Mouse (Mus musculus) limb, embryonic 14.5 days (tissue): Measurements from ENCODE around the gene Sorbs2. TPM values are rescaled to one million over a fixed set of nuclear protein-coding genes. Genes with fewer than 3 reads are reported as not detected.

ENCODE experiments used
- ATAC-seq: fragments of 200-750 bp; cut with Nextera tagmentation; 2 replicates; pipeline ENCODE4 v1.8.0; 2017; ENCODE audit warnings: low read depth, moderate number of reproducible peaks, moderate TSS enrichment; ENCODE audit not compliant: low FRiP score
- DNase-seq: peaks from one replicate; pipeline ENCODE4 v3.0.0-alpha.2; 2015; ENCODE audit warnings: low spot score
- H3K27ac ChIP-seq: fragments of 300-500 bp; sonication (generic); replicated peaks from 2 replicates; pipeline ENCODE4 v1.5.1; 2014; ENCODE audit warnings: low read depth, mild to moderate bottlenecking, low read length, moderate library complexity, mixed read lengths
- H3K27me3 ChIP-seq: fragments of 300-500 bp; sonication (generic); 2 replicates; pipeline ENCODE4 v1.6.1; 2014; ENCODE audit warnings: low read length, mixed read lengths; ENCODE audit not compliant: control insufficient read depth, insufficient read depth
- H3K36me3 ChIP-seq: fragments of 300-500 bp; sonication (generic); 2 replicates; pipeline ENCODE4 v1.6.1; 2014; ENCODE audit warnings: mild to moderate bottlenecking, low read length, moderate library complexity, mixed read lengths; ENCODE audit not compliant: control insufficient read depth, insufficient read depth
- H3K4me1 ChIP-seq: fragments of 300-500 bp; sonication (generic); 2 replicates; pipeline ENCODE4 v1.6.1; 2014; ENCODE audit warnings: antibody characterized with exemption, low read length, mixed read lengths; ENCODE audit not compliant: control insufficient read depth, insufficient read depth
- H3K4me2 ChIP-seq: fragments of 300-500 bp; sonication (generic); replicated peaks from 2 replicates; pipeline ENCODE4 v1.6.1; 2014; ENCODE audit warnings: low read depth, mild to moderate bottlenecking, low read length, moderate library complexity; ENCODE audit not compliant: severe bottlenecking
- H3K4me3 ChIP-seq: fragments of 300-500 bp; sonication (generic); replicated peaks from 2 replicates; pipeline ENCODE4 v1.5.1; 2014; ENCODE audit warnings: low read length
- H3K9ac ChIP-seq: fragments of 300-500 bp; sonication (generic); 2 replicates; pipeline ENCODE4 v1.6.1; 2014; ENCODE audit warnings: mild to moderate bottlenecking, low read depth, low read length, moderate library complexity; ENCODE audit not compliant: severe bottlenecking
- H3K9me3 ChIP-seq: fragments of 300-500 bp; sonication (generic); 2 replicates; pipeline ENCODE4 v1.6.1; 2016; ENCODE audit warnings: low read length; ENCODE audit not compliant: control insufficient read depth
- POLR2A ChIP-seq: fragments of 200-500 bp; IDR thresholded peaks from 2 replicates; pipeline ENCODE4 v1.8.0; 2012; ENCODE audit warnings: inconsistent platforms, mild to moderate bottlenecking, moderate library complexity, borderline replicate concordance; ENCODE audit not compliant: insufficient read depth, insufficient read length; ENCODE audit errors: extremely low read depth
- WGBS: fragments of 180-500 bp; shearing (Covaris S2); extraction: QIAGEN DNeasy Blood & Tissue Kit; methylation state at CpG from one replicate; pipeline ENCODE4 v1.1.7; 2014; 5-methylcytosine and 5-hydroxymethylcytosine counted together
- polyA plus RNA-seq, 2 experiments: library from polyadenylated mRNA; depleted of rRNA in 1 of 2; stranded (reverse) in 1 of 2; unstranded in 1 of 2; fragments of >200 nt; fragmentation: Nextera tagmentation in 1 of 2; extraction: Ambion mirVana in 1 of 2; gene quantifications; 2 replicates each; pipeline versions ENCODE4 v1.2.1 to v1.2.3; 2012 to 2014

Gene Sorbs2
- polyA plus RNA-seq, 2 experiments, result 52.7 to 54.1 TPM

GRCm38 (mm10) chr8:45521595-45521994, 14.0 kb downstream of the Sorbs2 start:
- 44% methylated on average over 6 of the region's 6 CpGs for WGBS
- Histone ChIP-seq H3K27me3 (no peaks in the 10 kb centered on the region), H3K4me3 (no peak overlapping the region), H3K9ac (no peak overlapping the region), H3K4me1 (no peaks in the 10 kb centered on the region), H3K9me3 (no peaks in the 10 kb centered on the region), H3K4me2 (no peak overlapping the region), H3K36me3 (no peaks in the 10 kb centered on the region), H3K27ac (no peak overlapping the region)
- ATAC-seq (no peak), DNase-seq (no peak)
- no peak for TF ChIP-seq POLR2A

- no peaks in the 10 kb centered on the region for H3K4me1 ChIP-seq
- no peak overlapping the region for H3K4me2 ChIP-seq
- no peak for TF ChIP-seq POLR2A
- H3K36me3 ChIP-seq, result no peaks in the 10 kb centered on the region
- H3K4me3 ChIP-seq, result no peak overlapping the region
- H3K27ac ChIP-seq, result no peak overlapping the region
- no peaks in the 10 kb centered on the region for H3K9me3 ChIP-seq
- ATAC-seq (no peak), DNase-seq (no peak)
- H3K9ac ChIP-seq, result no peak overlapping the region
- no peaks in the 10 kb centered on the region for H3K27me3 ChIP-seq
- WGBS, result 71% methylated on average over 2 of the region's 2 CpGs
Measured at GRCm38 (mm10) chr8:45527708-45528107, 20.1 kb downstream of the Sorbs2 start.

GRCm38 (mm10) chr8:45528890-45529289, 21.3 kb downstream of the Sorbs2 start:
- Histone ChIP-seq H3K4me1 (no peaks in the 10 kb centered on the region), H3K4me3 (no peak overlapping the region), H3K27ac (no peak overlapping the region), H3K4me2 (no peak overlapping the region), H3K36me3 (no peaks in the 10 kb centered on the region), H3K27me3 (no peaks in the 10 kb centered on the region), H3K9ac (no peak overlapping the region), H3K9me3 (no peaks in the 10 kb centered on the region)
- no peak for DNase-seq
- ATAC-seq, result no peak
- no peak for TF ChIP-seq POLR2A
- WGBS, result 71% methylated on average over 2 of the region's 2 CpGs

GRCm38 (mm10) chr8:45536578-45536977, 29.0 kb downstream of the Sorbs2 start:
- no peaks in the 10 kb centered on the region for H3K27me3 ChIP-seq
- H3K27ac ChIP-seq, result no peak overlapping the region
- no peaks in the 10 kb centered on the region for H3K36me3 ChIP-seq
- no peak overlapping the region for H3K9ac ChIP-seq
- no peak overlapping the region for H3K4me2 ChIP-seq
- ATAC-seq, result no peak
- no peaks in the 10 kb centered on the region for H3K9me3 ChIP-seq
- no peak overlapping the region for H3K4me3 ChIP-seq
- no peak for TF ChIP-seq POLR2A
- DNase-seq, result no peak
- peaks cover 5% of the 10 kb centered on the region; the same call in 1 of the 2 replicates for H3K4me1 ChIP-seq
- 69% methylated on average over 9 of the region's 9 CpGs for WGBS

GRCm38 (mm10) chr8:45540513-45540912, 32.9 kb downstream of the Sorbs2 start:
- H3K27me3 ChIP-seq, result no peaks in the 10 kb centered on the region
- no peaks in the 10 kb centered on the region for H3K36me3 ChIP-seq
- H3K4me2 ChIP-seq, result no peak overlapping the region
- no peak overlapping the region for H3K9ac ChIP-seq
- DNase-seq (no peak), ATAC-seq (no peak)
- no peaks in the 10 kb centered on the region for H3K9me3 ChIP-seq
- peaks cover 5% of the 10 kb centered on the region; the same call in 1 of the 2 replicates for H3K4me1 ChIP-seq
- WGBS, result 49% methylated on average over 5 of the region's 5 CpGs
- no peak overlapping the region for H3K4me3 ChIP-seq
- H3K27ac ChIP-seq, result no peak overlapping the region
- no peak for TF ChIP-seq POLR2A

- TF ChIP-seq POLR2A, result no peak
- H3K9me3 ChIP-seq, result no peaks in the 10 kb centered on the region
- ATAC-seq (no peak), DNase-seq (no peak)
- H3K27me3 ChIP-seq, result no peaks in the 10 kb centered on the region
- no peak overlapping the region for H3K27ac ChIP-seq
- no peak overlapping the region for H3K9ac ChIP-seq
- 75% methylated on average over 3 of the region's 3 CpGs for WGBS
- H3K36me3 ChIP-seq, result no peaks in the 10 kb centered on the region
- H3K4me1 ChIP-seq, result no peaks in the 10 kb centered on the region
- H3K4me3 ChIP-seq, result no peak overlapping the region
- H3K4me2 ChIP-seq, result no peak overlapping the region
Measured at GRCm38 (mm10) chr8:45552175-45552574, 44.6 kb downstream of the Sorbs2 start.
